Mouse (Mus musculus) mouse embryonic stem cell (cell line): Measurements from ENCODE around the gene Ttf2.

Source experiments
- in situ Hi-C, 2 experiments: fragments of 300-500 bp; cut with MboI; formaldehyde crosslinking; loops; 1 replicate in 1 of 2; 3 replicates in 1 of 2; pipeline ENCODE4 v1.14.3; 2019 to 2020; ENCODE audit warnings: low sequenced_read_pairs in 2 of 2, low pct_unique_long_range_greater_than_20kb in 1 of 2, mixed read lengths in 1 of 2; ENCODE audit not compliant: unreplicated experiment in 1 of 2

Gene Ttf2

DNA sequence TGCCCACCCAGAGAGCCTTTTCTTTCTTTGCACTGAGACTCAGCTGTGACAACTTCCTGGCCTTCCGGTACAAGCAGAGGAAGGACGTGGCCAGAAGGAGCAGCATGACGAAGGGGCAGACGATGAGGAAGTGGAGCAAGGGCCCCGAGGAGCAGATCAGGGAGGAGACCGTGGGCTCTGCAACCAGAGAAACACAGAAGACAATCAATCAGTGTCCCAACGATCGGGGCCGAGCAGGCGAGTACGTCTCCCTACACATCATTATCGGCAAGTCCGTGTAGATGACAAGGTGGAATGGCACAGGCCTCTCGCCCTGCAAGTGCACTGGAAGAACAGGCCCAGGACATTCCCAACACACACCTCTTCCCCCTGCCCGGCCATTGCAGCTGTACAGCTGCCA lies 24.3 kb upstream of the Ttf2 start:
- in situ Hi-C loops, result loop anchor here in 1 of 2 experiments (25.0 kb wide), 1 partner anchor 469 kb away; no protein-coding TSS in a partner anchor

DNA sequence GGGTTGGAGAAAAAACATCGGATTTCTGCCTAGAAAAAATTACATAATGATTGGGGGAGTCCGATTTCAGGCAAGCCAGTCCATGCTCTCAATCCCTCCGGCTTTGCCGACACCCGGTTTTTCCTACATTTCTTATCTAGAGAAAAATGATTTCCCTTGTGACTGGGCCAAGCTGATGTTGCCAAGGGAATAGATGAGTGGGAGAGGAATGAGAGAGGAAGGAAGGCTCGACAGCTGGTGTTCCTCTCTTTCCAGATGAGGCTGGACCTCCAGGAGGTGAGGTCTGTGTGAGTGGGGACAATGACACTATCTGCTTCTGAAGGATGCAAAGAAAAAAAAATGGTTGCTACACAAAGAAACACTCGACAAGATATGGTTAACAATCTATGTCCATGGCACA lies 23.7 kb upstream of the Ttf2 start:
- in situ Hi-C loops, result loop anchor here in 1 of 2 experiments (25.0 kb wide), 1 partner anchor 469 kb away; no protein-coding TSS in a partner anchor

DNA sequence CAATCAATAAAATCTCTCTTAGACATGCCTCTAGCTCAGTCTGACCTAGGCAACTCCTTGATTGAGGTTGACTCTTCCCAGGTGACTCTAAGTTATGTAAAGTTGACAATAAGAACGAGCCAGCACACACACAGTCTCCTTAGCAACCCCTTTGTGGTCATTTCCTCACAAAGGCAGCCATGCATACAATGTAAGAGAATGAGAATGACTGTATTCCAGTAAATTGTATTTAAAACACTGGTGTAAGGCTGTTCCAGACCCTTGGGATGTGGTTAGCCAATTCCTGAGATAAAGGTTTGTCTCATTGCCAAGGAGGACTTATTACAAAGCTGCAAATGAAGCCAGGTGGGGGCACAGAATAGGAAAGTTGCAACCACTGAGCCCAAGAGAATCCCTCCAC lies 20.8 kb upstream of the Ttf2 start:
- in situ Hi-C loops, result loop anchor here in 1 of 2 experiments (25.0 kb wide), 1 partner anchor 472 kb away; no protein-coding TSS in a partner anchor

DNA sequence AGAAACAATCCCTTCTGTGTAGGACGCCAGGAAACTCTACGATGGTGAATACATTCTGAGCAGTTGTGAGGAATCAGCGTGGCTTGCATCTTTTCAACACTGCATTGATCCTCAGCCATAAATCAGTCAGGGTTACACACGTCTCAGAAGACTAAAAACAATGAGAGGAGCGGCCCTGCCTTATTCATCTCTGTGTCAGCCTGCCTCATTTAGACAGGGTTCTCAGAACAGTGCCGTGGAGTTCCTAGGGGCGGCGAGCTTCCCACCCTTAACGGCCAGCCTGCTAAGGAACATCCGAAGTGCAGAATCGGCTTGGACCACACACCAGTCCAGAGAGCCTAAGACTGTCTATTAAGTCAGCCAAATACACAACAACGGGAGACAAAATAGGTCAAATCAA lies 20.0 kb upstream of the Ttf2 start:
- in situ Hi-C loops, result loop anchor here in 1 of 2 experiments (25.0 kb wide), 1 partner anchor 473 kb away; no protein-coding TSS in a partner anchor

DNA sequence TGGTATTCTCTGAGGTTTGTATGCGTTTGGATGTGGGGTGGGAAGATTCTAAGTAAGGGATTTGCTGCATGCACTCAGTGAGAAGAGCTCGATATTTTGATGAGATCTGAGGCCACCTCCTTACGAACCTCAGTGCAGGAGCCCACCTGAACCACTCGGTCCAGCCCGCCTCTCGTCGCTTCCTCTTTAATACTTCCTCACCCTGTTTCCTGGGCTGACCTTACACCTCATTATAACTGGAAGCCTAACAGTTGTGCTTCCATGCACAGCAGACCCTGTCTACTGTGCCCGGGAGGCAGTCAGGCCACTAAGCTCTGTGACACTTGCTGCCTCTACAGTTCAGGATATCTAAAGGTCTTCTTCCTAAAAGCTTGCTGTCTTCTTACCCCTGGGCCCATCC lies 9.8 kb upstream of the Ttf2 start:
- in situ Hi-C loops, result loop anchor here in 1 of 2 experiments (5.0 to 25.0 kb wide), 2 partner anchors 313 to 483 kb away; no protein-coding TSS in a partner anchor

DNA sequence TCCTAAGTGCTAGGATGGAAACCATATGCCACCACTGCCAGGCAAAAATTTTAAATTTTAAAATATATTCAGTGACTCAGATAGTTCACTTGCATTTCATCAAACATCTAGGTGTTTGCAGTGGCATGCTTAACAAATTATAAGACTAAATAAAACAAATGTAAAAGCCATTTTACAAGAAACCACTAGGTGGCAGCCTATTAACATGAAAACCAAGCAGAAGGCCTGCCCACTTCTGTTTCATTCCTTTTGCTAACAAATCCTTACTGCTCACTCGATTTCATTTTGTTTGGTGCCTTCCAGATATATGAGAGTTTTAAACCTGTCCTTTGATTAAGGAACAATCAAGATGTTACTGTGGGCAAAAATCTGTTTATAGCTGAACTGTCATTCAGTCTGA lies 4.4 kb upstream of the Ttf2 start:
- in situ Hi-C loops, result loop anchor here in 1 of 2 experiments (5.0 to 25.0 kb wide), 2 partner anchors 328 to 488 kb away; no protein-coding TSS in a partner anchor

DNA sequence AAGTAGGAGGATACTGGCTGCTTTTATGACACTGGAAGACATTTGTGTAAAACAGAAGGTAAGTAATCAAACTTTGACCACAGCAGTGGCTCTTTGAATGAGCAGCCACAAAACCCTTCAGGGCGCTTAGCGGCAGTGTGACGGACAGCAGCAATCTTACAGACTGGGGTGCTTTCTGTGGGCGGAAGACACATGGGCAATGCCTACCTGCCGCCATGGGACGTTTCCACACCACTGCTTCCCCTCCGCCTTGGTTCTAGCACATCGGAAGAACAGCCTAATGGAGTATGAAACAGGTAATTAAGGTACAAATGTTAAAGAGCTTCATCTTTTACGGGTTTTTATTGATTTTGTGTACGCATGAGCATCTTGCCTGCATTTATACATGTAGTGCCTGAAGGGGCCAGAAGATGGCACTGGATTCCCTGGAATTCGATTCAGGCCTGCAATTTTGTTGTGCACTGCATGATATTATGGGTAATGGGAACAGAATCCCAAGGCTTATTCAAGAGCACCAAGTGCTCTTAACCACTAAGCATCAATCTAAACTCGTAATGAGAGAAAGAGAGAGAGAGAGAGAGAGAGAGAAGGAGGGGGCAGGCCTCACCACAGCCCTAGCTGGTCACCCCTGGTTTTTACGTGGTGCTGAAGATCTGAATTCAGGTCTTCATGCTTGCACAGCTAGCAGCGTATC lies 5.5 kb downstream of the Ttf2 start:
- in situ Hi-C loops, result loop anchor here in 1 of 2 experiments (25.0 kb wide), 1 partner anchor 498 kb away; no protein-coding TSS in a partner anchor

DNA sequence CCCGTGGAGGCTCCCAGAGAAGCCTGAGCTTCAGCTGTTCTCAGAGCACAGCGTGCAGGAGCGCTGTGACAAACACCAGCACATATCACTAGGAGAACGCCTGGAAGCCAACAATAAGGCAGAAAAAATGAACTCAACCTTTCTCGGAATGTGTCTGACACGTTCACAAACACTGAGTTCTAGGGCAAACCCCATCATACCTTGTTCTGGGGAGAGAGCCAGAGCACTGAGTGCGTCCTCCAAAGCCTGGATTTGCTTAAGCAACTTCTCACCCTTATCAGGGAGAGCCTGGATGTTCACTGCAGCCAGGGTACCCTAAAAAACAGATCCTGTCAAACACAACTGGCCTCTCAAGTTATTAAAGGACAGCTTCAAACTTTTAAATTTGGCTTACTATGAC lies 8.0 kb downstream of the Ttf2 start:
- in situ Hi-C loops, result loop anchor here in 1 of 2 experiments (25.0 kb wide), 1 partner anchor 501 kb away; no protein-coding TSS in a partner anchor

DNA sequence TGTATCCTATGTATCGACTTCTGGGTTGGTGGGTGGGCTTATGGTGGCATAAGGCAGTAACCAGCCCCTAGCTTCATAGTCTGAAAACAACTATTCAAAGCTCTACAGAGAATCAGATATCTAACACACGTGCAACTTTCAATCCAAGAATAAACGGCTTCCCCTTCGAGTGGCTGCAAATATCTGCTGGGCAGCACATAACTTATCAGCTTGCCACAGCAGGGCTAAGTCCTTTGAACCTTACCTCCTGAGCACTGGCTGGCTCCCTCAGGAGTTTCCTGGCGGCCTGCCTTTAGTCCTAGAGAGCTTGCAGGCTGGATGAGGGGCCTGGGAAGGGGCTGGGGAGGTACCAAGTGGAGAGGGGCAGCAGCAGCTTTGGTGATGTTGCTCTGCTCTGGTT lies 8.5 kb downstream of the Ttf2 start:
- in situ Hi-C loops, result loop anchor here in 1 of 2 experiments (25.0 kb wide), 1 partner anchor 501 kb away; no protein-coding TSS in a partner anchor

DNA sequence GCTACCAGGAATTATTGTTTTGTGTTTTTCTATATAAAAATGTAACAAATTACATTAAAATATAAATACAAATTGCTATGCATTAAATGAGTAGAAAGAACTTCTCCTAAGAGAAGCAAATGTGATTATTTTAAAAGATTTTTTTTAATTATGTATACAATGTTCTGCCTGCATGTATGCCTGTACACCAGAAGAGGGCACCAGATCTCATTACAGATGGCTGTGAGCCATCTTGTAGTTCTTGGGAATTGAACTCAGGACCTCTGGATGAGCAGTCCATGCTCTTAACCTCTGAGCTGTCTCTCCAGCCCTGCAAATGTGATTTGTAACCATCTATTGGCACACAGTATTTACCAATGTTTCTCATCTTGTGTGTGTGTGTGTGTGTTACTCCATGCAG lies 14.8 kb downstream of the Ttf2 start:
- in situ Hi-C loops, result loop anchor here in 1 of 2 experiments (25.0 kb wide), 1 partner anchor 508 kb away; no protein-coding TSS in a partner anchor

DNA sequence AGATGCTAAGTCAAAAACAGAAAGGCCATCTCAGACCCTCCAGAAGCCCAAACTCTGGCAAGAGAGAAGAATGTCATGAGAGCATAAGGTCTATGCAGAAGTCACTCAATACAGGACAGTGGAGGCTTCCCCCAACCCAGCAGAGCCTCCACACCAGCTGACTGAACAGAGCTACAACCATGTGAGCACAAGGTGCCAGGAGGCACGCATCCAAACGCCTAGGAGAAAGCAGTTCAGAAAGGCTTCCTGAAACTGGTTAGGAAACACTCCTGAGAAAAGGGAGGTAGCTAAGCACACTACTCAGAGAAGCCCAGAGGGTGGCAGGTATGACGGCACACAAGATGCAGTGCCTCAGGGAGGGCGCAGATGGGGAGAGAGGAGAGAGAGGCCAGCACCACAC lies 17.9 kb downstream of the Ttf2 start:
- in situ Hi-C loops, result loop anchor here in 1 of 2 experiments (25.0 kb wide), 1 partner anchor 511 kb away; no protein-coding TSS in a partner anchor

DNA sequence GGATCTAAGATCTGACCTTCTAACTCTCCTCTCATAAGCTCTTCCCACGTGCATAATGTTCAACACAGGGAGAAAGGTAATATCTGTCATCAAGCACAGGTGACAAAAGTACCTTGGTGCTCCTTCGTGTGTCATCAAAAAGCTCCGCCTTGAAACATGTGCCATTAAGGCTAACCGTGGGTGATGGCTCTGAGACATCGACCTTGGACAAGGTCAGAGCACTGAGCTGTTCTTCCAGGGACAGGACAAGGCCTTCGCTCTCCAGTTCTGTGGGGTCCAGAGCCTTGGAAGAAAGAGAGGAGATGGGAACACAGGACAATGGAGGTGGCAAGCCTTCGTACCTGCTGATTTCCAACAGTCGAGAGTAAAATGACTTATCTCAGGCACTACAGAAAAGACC lies 22.2 kb downstream of the Ttf2 start:
- in situ Hi-C loops, result no loop called here

DNA sequence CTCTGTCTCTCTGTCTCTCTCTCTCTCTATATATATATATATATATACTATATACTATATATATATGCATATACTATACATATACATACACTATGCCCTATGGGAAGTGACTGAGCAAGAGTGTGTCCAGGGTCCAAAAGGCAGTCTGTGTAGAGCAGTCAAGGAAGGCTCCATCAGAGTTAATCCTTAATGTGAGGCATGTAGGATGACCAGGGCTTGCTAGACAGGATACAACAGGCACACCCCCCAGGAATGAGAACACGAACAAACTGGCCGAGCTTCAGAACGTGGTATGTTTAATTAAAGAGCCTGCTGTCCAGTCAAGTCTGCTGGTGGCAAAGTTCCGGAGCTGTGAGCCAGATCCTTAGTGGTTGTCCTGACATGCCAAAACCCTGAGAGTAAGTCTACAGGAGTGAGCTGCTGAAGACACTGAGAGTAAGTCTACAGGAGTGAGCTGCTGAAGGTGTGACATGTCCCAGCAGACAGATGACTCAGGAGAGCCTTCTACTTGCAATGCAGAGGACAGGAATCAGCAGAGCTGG lies 28.9 kb downstream of the Ttf2 start:
- in situ Hi-C loops, result no loop called here

DNA sequence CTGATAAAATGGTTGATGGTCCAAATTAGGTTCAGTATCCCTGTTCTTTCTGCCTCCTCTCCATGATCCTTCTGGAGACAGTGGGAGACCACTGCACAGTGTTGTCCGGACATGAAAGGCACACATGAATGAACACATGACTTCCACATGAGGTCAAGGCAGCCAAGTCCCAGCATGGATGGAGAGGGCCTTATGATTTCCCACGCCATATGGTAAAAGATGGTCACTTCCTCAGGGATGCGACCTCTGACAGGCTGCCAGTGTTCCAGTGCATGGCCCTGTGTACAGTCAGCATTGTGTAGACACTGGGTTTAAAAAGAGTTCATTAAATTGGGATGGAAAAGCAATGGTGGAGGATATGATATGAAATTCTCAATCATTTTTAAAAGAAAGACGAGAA lies 31.3 kb downstream of the Ttf2 start:
- in situ Hi-C loops, result no loop called here

DNA sequence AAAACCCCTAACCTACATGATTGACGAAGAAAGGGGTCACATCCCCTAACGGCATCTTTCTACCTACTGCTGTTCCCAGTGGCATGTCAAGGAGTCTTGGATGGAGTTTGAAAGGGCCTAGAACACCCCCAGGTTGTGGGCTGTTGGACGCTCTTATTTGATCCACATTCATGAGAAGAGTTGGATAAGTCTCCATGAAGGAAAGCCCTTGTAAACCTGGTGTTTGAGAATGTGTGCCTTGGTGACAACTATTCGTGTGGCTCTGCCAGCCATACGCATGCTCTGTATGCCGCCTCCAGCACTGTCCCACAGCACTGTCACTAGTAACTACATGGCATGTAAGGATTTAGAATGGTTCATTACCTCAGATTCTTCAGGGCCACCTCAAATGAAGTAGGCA lies 33.3 kb downstream of the Ttf2 start:
- in situ Hi-C loops, result no loop called here

DNA sequence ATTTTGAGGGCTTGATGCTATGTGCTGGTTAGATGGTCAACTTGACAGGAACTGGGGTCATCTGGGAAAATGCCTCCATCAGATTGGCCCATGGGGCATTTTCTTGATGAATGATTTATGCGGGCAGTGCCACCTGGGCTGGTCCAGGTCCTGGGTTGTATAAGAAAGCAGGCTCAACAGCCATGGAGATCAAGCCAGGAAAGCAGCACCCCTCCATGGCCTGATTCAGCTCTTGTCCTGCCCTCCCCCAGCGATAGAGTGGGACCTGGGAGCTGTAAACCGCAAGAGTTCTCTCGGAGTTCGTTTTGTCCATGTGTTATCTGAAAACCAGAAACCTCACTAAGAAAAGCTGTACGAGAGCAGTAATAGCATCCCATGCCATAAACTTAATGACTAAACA lies 33.9 kb downstream of the Ttf2 start:
- in situ Hi-C loops, result no loop called here

DNA sequence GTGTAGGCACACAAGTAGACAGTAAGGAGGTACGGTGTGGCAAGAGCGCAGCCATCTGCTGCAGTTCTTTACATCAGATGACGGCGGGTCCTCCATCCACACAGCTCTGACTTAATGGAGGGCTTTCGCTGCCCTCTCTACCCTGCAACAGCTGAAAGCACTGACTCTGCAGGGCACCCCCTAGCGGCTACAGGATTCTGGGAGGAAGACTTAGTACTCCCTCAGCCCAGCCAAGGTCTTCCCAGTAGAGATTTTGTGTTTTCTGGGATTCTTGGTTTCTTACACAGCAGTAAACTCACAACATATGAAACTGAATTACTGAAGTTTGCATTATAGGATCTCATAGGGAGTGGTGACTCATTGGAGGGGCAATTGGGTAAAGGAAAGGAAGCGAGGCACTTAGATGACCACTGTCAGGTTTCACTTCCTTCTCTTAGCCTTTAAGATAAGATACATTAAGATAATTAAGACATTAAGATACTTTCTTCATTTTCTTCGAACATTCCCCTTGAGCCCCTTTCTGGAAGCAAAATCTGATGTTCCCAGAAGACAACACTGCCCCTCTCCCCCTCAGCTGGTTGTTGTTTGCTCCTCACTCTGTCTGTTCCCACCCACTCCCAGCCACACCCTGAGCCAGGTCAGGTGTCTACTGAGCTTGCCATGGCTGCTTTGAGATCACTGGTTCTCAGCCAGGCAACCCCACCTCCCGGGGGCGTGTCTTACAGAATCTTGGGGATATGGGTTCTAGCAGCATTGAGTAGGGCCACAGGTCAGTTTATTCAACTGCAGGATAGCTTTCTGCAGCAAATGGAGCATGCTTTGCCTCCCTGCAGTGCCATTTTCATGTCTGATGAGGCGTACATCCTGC lies 37.2 kb downstream of the Ttf2 start:
- in situ Hi-C loops, result no loop called here

DNA sequence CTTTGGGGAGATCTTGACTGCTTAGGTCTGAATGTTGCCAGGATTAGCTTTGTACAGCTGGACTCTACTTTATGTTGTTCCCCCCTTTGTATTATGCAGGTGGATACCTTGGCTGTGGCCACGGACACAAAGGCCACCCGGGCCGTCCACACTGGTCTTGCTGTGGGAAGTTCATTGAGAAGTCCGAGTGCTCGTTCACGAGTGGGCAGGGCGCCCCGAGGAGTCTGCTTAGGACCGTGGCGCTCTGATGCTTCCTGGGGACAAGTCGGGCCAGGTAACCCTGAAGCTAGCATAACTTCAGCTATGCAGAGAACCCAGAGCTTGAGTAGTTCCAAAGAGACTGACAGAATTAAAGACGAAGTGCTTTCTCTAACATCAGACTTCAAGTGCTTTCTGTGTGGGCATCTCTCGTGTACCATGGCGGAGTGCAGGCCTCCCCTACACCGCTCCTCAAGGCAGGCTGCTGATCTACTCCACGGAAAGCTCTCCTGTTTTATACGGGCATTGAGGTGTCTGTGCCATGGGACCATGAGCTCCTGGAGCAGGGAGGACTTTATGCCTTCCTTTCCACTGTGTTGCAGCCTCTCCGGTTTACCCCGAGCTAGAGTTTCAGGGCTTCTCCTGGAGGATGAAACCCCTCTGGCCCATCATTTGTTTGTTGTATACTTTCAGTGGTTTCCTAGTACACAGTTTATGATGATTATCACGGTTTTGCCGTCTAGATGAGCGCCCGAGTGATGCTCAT lies 38.0 kb downstream of the Ttf2 start:
- in situ Hi-C loops, result no loop called here
